Mouse (Mus musculus) kidney, embryonic 15.5 days (tissue): ENCODE measurements around the gene Rae1. TPM values are rescaled to one million over a fixed set of nuclear protein-coding genes. Genes with fewer than 3 reads are reported as not detected.
A peak's percentile ranks its signal among the peaks of the same experiment; 100 is the strongest.

Experiments used
- ATAC-seq: fragments of 200-750 bp; cut with Nextera tagmentation; replicated peaks from 2 replicates; pipeline ENCODE4 v1.8.0; 2017; ENCODE audit warnings: moderate TSS enrichment; ENCODE audit not compliant: low FRiP score
- H3K27ac ChIP-seq: fragments of 300-500 bp; sonication (generic); 2 replicates; pipeline ENCODE4 v1.5.1; 2015; ENCODE audit warnings: mild to moderate bottlenecking, inconsistent platforms
- H3K27me3 ChIP-seq: fragments of 300-500 bp; sonication (generic); 2 replicates; pipeline ENCODE4 v1.6.1; 2015; ENCODE audit warnings: inconsistent platforms
- H3K36me3 ChIP-seq: fragments of 300-500 bp; sonication (generic); 2 replicates; pipeline ENCODE4 v1.6.1; 2015; ENCODE audit warnings: inconsistent platforms
- H3K4me1 ChIP-seq: fragments of 300-500 bp; sonication (generic); 2 replicates; pipeline ENCODE4 v1.6.1; 2015; ENCODE audit warnings: inconsistent platforms
- H3K4me2 ChIP-seq: fragments of 300-500 bp; sonication (generic); 2 replicates; pipeline ENCODE4 v1.6.1; 2015; ENCODE audit warnings: moderate library complexity, mild to moderate bottlenecking, inconsistent platforms
- H3K4me3 ChIP-seq: fragments of 300-500 bp; sonication (generic); replicated peaks from 2 replicates; pipeline ENCODE4 v1.5.1; 2015; ENCODE audit warnings: mild to moderate bottlenecking, inconsistent platforms
- H3K9ac ChIP-seq: fragments of 300-500 bp; sonication (generic); 2 replicates; pipeline ENCODE4 v1.6.1; 2015; ENCODE audit warnings: mild to moderate bottlenecking, inconsistent platforms
- H3K9me3 ChIP-seq: fragments of 300-500 bp; sonication (generic); replicated peaks from 2 replicates; pipeline ENCODE4 v1.6.1; 2016; ENCODE audit warnings: inconsistent platforms
- WGBS: fragments of 180-500 bp; shearing (Covaris S2); methylation state at CpG from one replicate; pipeline ENCODE4 v1.1.7; 2015; ENCODE audit warnings: mixed read lengths; 5-methylcytosine and 5-hydroxymethylcytosine counted together
- polyA plus RNA-seq: library from polyadenylated mRNA; unstranded; fragments of >200 nt; fragmentation: Nextera tagmentation; extraction: Ambion mirVana; gene quantifications from 2 replicates; pipeline ENCODE4 v1.2.1, GENCODE M21; 2015

Gene Rae1
- polyA plus RNA-seq = 138 and 145 TPM in 2 replicates

DNA sequence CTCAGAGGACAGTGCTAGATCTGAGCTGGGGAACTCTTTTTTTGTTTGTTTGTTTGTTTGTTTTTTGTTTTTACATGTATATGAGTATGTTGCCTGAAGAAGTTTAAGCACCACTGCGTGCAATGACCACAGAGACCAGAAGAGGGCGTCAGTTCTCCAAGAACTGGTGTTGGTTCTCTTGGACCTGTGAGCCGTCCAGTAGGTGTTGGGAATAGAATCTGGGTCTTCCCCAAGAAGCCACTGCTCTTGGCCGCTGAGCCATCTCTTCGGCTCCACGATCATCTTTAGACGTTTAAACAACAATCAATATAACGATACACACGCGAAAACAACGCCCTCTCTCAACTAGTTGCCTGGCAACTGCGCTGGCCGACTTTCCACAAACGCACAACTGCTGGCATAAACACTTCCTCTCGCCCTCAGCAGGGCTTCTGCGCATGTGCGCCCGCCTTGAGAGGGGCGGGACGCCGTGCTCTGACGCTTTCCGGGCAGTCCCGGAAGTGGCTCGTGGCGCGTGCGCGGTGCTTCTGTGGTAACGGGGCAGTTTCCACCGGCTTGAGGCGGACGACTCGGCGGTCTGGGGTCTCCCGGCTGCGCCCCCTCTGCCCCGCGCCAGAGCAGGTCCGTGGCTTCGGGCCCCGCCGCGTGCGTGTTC lies at the start of gene Rae1:
Rae1 (plus strand) TSS at position 488 of the 655 bp plus-strand sequence.
- ATAC-seq = peak; percentile 97
- Histone ChIP-seq H3K4me2 (peak within 1 kb of the TSS; percentile 80), H3K4me3 (peak within 1 kb of the TSS; percentile 75), H3K9me3 (no peaks in the 10 kb centered on the region), H3K27me3 (0 out of 2 replicates have a peak, but pooled peaks cover 2% of the 10 kb centered on the region), H3K36me3 (peaks cover 32% of the 10 kb centered on the region), H3K27ac (peak within 1 kb of the TSS; percentile 87), H3K4me1 (peaks cover 13% of the 10 kb centered on the region), H3K9ac (peak within 1 kb of the TSS; percentile 82)
- under 1% methylated on average over 45 of the region's 45 CpGs for WGBS

DNA sequence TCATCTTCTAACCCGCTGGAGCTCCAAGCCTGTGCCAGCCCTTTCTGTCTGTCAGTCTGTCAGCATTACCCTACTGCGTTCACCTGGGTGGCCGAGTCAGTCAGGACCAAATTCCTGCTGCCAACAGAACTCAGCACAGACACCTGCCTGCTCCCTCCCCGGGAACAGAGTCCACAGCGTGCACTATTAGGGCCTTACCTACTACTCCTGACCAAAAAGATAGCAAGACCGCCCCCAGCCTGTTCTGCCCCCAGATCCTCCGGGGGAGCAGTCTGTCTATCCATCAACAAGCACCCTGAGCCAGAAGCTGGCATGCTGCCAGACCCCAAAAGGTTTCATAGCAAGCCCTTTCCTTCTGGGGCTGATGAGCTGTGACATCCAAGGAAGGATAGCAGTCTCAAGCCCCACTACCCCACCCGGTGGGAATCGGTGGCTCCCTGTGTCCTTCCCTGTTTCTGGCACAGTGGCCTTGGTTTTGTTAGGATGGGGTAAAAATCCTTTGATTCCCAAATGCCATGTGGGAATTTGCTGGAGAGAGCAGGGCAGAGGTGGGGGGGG lies 49.7 kb upstream of the Rae1 start:
- no peak for ATAC-seq
- no peaks in the 10 kb centered on the region for H3K9me3 ChIP-seq
- H3K9ac ChIP-seq = no peak overlapping the region
- H3K4me3 ChIP-seq = no peak overlapping the region
- peaks cover 11% of the 10 kb centered on the region for H3K4me1 ChIP-seq
- WGBS = 64% methylated on average over 9 of the region's 9 CpGs
- no peak overlapping the region for H3K4me2 ChIP-seq
- H3K27me3 ChIP-seq = peaks cover 6% of the 10 kb centered on the region; the same call in 1 of the 2 replicates
- no peaks in the 10 kb centered on the region for H3K36me3 ChIP-seq
- no peak overlapping the region for H3K27ac ChIP-seq

- peaks cover 11% of the 10 kb centered on the region for H3K4me1 ChIP-seq
- no peak overlapping the region for H3K9ac ChIP-seq
- no peak overlapping the region for H3K4me2 ChIP-seq
- WGBS = 56% methylated on average over 11 of the region's 11 CpGs
- peaks cover 6% of the 10 kb centered on the region; the same call in 1 of the 2 replicates for H3K27me3 ChIP-seq
- no peak for ATAC-seq
- no peaks in the 10 kb centered on the region for H3K36me3 ChIP-seq
- H3K4me3 ChIP-seq = no peak overlapping the region
- no peaks in the 10 kb centered on the region for H3K9me3 ChIP-seq
- H3K27ac ChIP-seq = no peak overlapping the region
Measured at GRCm38 (mm10) chr2:172950722-172951121, 49.2 kb upstream of the Rae1 start.

GRCm38 (mm10) chr2:172951976-172952375 lies 47.9 kb upstream of the Rae1 start:
- H3K4me1 ChIP-seq = peaks cover 11% of the 10 kb centered on the region
- H3K4me2 ChIP-seq = no peak overlapping the region
- WGBS = 74% methylated on average over 2 of the region's 2 CpGs
- H3K9ac ChIP-seq = no peak overlapping the region
- H3K9me3 ChIP-seq = 0 out of 2 replicates have a peak, but pooled peaks cover 6% of the 10 kb centered on the region
- H3K4me3 ChIP-seq = no peak overlapping the region
- no peaks in the 10 kb centered on the region for H3K36me3 ChIP-seq
- peaks cover 4% of the 10 kb centered on the region; the same call in 1 of the 2 replicates for H3K27me3 ChIP-seq
- H3K27ac ChIP-seq = no peak overlapping the region
- no peak for ATAC-seq

DNA sequence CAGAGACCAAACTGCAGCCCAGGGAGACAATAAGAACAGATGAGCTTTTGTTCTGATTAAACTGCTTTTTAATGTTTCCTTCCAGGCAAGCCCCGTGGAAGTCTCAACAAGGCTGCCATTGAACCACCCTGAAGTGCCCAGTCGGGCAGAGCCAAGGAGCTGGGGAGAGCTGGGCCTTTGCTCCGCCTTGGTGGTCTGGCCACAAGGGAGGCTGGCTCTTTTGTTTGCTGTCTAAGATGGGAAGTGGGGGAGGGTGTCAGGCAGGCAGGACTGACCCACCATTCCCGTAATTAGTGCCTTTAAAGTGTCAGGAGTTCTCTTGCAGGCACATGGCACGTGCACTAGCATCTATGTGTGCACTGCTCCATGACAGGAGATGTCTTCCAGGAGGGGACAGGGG lies 41.3 kb upstream of the Rae1 start:
- ATAC-seq = peak; percentile 82
- Histone ChIP-seq H3K27me3 (no peaks in the 10 kb centered on the region), H3K9ac (no peak overlapping the region), H3K27ac (peak overlapping the region; percentile 73), H3K36me3 (no peaks in the 10 kb centered on the region), H3K4me3 (no peak overlapping the region), H3K4me1 (peaks cover 29% of the 10 kb centered on the region), H3K4me2 (no peak overlapping the region), H3K9me3 (peaks cover 10% of the 10 kb centered on the region; the same call in 1 of the 2 replicates)
- WGBS = 4% methylated on average over 5 of the region's 5 CpGs

- H3K4me3 ChIP-seq = no peak overlapping the region
- 31% methylated on average over 13 of the region's 13 CpGs for WGBS
- no peak overlapping the region for H3K4me2 ChIP-seq
- H3K9ac ChIP-seq = no peak overlapping the region
- peak overlapping the region; percentile 73 for H3K27ac ChIP-seq
- ATAC-seq = peak; percentile 60; the same call in 1 of the 2 replicates
- no peaks in the 10 kb centered on the region for H3K27me3 ChIP-seq
- no peaks in the 10 kb centered on the region for H3K36me3 ChIP-seq
- peaks cover 30% of the 10 kb centered on the region for H3K4me1 ChIP-seq
- peaks cover 10% of the 10 kb centered on the region; the same call in 1 of the 2 replicates for H3K9me3 ChIP-seq
Measured at GRCm38 (mm10) chr2:172959006-172959768, 40.7 kb upstream of the Rae1 start.

DNA sequence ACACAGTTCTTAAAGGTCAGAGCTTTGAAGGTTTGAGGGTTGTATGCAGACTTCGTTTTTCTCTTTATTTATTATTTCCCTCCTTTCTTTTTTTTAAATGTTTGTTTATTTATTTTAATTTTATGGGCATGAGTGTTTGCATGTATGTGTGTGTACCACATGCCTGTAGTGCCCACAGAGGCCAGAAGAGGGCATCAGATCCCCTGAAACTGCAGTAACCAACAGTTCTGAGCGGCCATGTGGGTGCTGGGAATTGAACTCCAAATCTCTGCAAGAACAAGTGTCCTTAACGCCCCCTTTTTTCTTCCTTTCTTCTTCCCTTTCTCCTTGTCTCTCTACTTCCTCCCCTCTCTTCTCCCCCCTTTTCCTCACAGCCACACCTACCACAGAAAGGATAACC lies 39.6 kb upstream of the Rae1 start:
- peaks cover 37% of the 10 kb centered on the region for H3K4me1 ChIP-seq
- 88% methylated on average over 3 of the region's 3 CpGs for WGBS
- H3K9ac ChIP-seq = no peak overlapping the region
- peak overlapping the region; percentile 52; the same call in 1 of the 2 replicates for H3K27ac ChIP-seq
- no peak overlapping the region for H3K4me2 ChIP-seq
- peaks cover 10% of the 10 kb centered on the region; the same call in 1 of the 2 replicates for H3K9me3 ChIP-seq
- H3K4me3 ChIP-seq = no peak overlapping the region
- no peaks in the 10 kb centered on the region for H3K36me3 ChIP-seq
- ATAC-seq = no peak
- no peaks in the 10 kb centered on the region for H3K27me3 ChIP-seq

DNA sequence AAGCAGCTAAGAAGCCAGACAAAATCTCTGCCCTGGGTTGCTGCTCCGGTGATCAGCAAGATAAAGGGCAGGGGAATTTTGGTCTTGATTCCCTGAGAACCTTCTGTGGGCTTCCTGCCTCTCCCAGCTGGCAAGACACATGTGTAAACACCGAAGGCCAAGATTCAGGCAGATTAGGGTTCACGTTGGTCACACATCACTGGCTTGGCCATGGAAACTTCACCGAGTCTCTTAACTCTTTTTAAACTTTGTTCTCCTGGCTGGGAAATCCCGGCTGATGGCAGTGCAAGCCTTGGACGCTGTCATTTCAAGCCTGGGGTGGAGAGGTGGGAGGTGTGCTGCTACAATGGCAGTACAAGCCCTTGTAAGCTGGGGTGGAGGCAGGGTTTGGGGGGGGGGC lies 38.7 kb upstream of the Rae1 start:
- no peak for ATAC-seq
- Histone ChIP-seq H3K36me3 (no peaks in the 10 kb centered on the region), H3K27ac (peak overlapping the region; percentile 52), H3K9ac (no peak overlapping the region), H3K4me2 (no peak overlapping the region), H3K9me3 (peaks cover 8% of the 10 kb centered on the region; the same call in 1 of the 2 replicates), H3K27me3 (no peaks in the 10 kb centered on the region), H3K4me1 (peaks cover 40% of the 10 kb centered on the region), H3K4me3 (no peak overlapping the region)
- 44% methylated on average over 6 of the region's 6 CpGs for WGBS

DNA sequence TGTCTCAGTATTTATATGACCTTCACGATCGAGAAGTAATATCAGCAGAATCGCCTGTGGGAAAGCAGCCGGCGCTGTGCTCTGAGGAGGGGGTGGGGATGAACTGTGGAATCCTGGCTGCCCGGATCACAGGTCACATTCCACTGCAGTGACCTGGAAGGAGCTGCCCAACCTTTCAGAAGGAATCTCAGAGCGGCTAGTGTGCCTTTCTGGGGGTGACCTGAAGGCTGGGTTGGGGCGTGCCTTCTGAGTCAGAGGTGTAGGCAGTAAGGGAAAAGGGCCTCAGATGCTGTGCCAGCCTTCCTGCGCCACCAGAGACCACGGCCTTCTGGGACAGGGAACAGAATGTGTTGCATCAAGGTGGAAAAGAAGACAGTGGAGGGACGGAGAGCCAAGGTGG lies 34.7 kb upstream of the Rae1 start:
- 0 out of 2 replicates have a peak, but pooled peaks have one; percentile 14 for ATAC-seq
- no peaks in the 10 kb centered on the region for H3K36me3 ChIP-seq
- H3K9me3 ChIP-seq = 0 out of 2 replicates have a peak, but pooled peaks cover 4% of the 10 kb centered on the region
- 25% methylated on average over 11 of the region's 11 CpGs for WGBS
- H3K27ac ChIP-seq = 0 out of 2 replicates have a peak overlapping the region, but pooled peaks have one; percentile 18
- peaks cover 23% of the 10 kb centered on the region for H3K4me1 ChIP-seq
- H3K4me2 ChIP-seq = no peak overlapping the region
- H3K4me3 ChIP-seq = no peak overlapping the region
- H3K9ac ChIP-seq = no peak overlapping the region
- H3K27me3 ChIP-seq = no peaks in the 10 kb centered on the region

- Histone ChIP-seq H3K4me3 (no peak overlapping the region), H3K9ac (no peak overlapping the region), H3K27ac (no peak overlapping the region), H3K9me3 (no peaks in the 10 kb centered on the region), H3K4me1 (peaks cover 17% of the 10 kb centered on the region), H3K27me3 (no peaks in the 10 kb centered on the region), H3K4me2 (no peak overlapping the region), H3K36me3 (no peaks in the 10 kb centered on the region)
- no peak for ATAC-seq
- WGBS = 88% methylated on average over 5 of the region's 5 CpGs
Measured at GRCm38 (mm10) chr2:172966480-172966879, 33.4 kb upstream of the Rae1 start.

- no peak overlapping the region for H3K9ac ChIP-seq
- H3K4me2 ChIP-seq = no peak overlapping the region
- H3K36me3 ChIP-seq = no peaks in the 10 kb centered on the region
- peaks cover 17% of the 10 kb centered on the region for H3K4me1 ChIP-seq
- no peaks in the 10 kb centered on the region for H3K27me3 ChIP-seq
- no peak for ATAC-seq
- no peak overlapping the region for H3K27ac ChIP-seq
- no peaks in the 10 kb centered on the region for H3K9me3 ChIP-seq
- no peak overlapping the region for H3K4me3 ChIP-seq
- WGBS = 84% methylated on average over 2 of the region's 2 CpGs
Measured at GRCm38 (mm10) chr2:172971865-172972264, 28.1 kb upstream of the Rae1 start.
